Mouse (Mus musculus): Measurements from ENCODE around the gene Lrrn4cl.
"Not testable (repeated sequence)": the region's sequence is repeated elsewhere in the genome, so short reads cannot be mapped to it uniquely, and the experiment has no call there.

The Lrrn4cl gene

GRCm38 (mm10) chr19:8850402-8850901 lies at the start of gene Lrrn4cl:
TSS of gene Lrrn4cl (plus strand) at chr19:8850768.
- no peak for DNase-seq (ENCODE audit: low spot score)

- peak; percentile 96 for DNase-seq (ENCODE audit: low spot score)
Measured at GRCm38 (mm10) chr19:8802130-8802821, 48.3 kb upstream of the Lrrn4cl start, which contains the start of gene Zbtb3. TSS of gene Zbtb3 (plus strand) at chr19:8802555.

GRCm38 (mm10) chr19:8803204-8803780 lies 47.3 kb upstream of the Lrrn4cl start:
- DNase-seq (ENCODE audit: low spot score) = no peak

GRCm38 (mm10) chr19:8803879-8804660 lies 46.5 kb upstream of the Lrrn4cl start:
- DNase-seq (ENCODE audit: low spot score) = no peak

GRCm38 (mm10) chr19:8806810-8807209 lies 43.8 kb upstream of the Lrrn4cl start:
- DNase-seq (ENCODE audit: low spot score) = no peak

GRCm38 (mm10) chr19:8815812-8816211 lies 34.8 kb upstream of the Lrrn4cl start:
- no peak for DNase-seq (ENCODE audit: low spot score)

GRCm38 (mm10) chr19:8817001-8817400 lies 33.6 kb upstream of the Lrrn4cl start:
- DNase-seq (ENCODE audit: low spot score) = no peak

GRCm38 (mm10) chr19:8818301-8818798 lies 32.2 kb upstream of the Lrrn4cl start:
- no peak for DNase-seq (ENCODE audit: low spot score)

GRCm38 (mm10) chr19:8818801-8819595 lies 31.6 kb upstream of the Lrrn4cl start, which contains the start of gene Ttc9c:
TSS of gene Ttc9c (minus strand) at chr19:8819333.
- peak; percentile 97 for DNase-seq (ENCODE audit: low spot score)

GRCm38 (mm10) chr19:8819596-8820423 lies 30.8 kb upstream of the Lrrn4cl start, which contains the start of gene Hnrnpul2:
TSS of gene Hnrnpul2 (plus strand) at chr19:8820010.
- peak; percentile 98 for DNase-seq (ENCODE audit: low spot score)

- no peak for DNase-seq (ENCODE audit: low spot score)
Measured at GRCm38 (mm10) chr19:8820424-8820956, 30.1 kb upstream of the Lrrn4cl start.

- no peak for DNase-seq (ENCODE audit: low spot score)
Measured at GRCm38 (mm10) chr19:8821146-8821545, 29.4 kb upstream of the Lrrn4cl start.

- no peak for DNase-seq (ENCODE audit: low spot score)
Measured at GRCm38 (mm10) chr19:8822696-8823095, 27.9 kb upstream of the Lrrn4cl start.

- DNase-seq (ENCODE audit: low spot score) = no peak
Measured at GRCm38 (mm10) chr19:8829660-8830059, 20.9 kb upstream of the Lrrn4cl start, which contains the start of gene AC129217.1. TSS of gene AC129217.1 (plus strand) at chr19:8829773.

GRCm38 (mm10) chr19:8830664-8831063 lies 19.9 kb upstream of the Lrrn4cl start:
- DNase-seq (ENCODE audit: low spot score) = no peak

GRCm38 (mm10) chr19:8831262-8831661 lies 19.3 kb upstream of the Lrrn4cl start:
- no peak for DNase-seq (ENCODE audit: low spot score)

- no peak for DNase-seq (ENCODE audit: low spot score)
Measured at GRCm38 (mm10) chr19:8832971-8833370, 17.6 kb upstream of the Lrrn4cl start.

GRCm38 (mm10) chr19:8836327-8836726 lies 14.2 kb upstream of the Lrrn4cl start:
- not testable (repeated sequence) for DNase-seq (ENCODE audit: low spot score)

- DNase-seq (ENCODE audit: low spot score) = peak; percentile 70
Measured at GRCm38 (mm10) chr19:8837251-8837791, 13.2 kb upstream of the Lrrn4cl start, which contains the start of gene Bscl2. TSS of gene Bscl2 (plus strand) at chr19:8837467.

Measured in ovary, adult 18-20 months (tissue).